Mouse (Mus musculus): Measurements from ENCODE around the gene Saa2. TPM values are rescaled to one million over a fixed set of nuclear protein-coding genes. Genes with fewer than 3 reads are reported as not detected.

The Saa2 gene
- total and polyA plus RNA-seq, 3 experiments = not detected

GRCm38 (mm10) chr7:46732458-46732857 is 19.1 kb upstream of the Saa2 start, which contains the start of gene Saa4:
TSS of gene Saa4 (minus strand) at chr7:46732603.
- in situ Hi-C loops (cut with MboI; ENCODE audit: low pct_ligation_motif_present, low pct_unique_long_range_greater_than_20kb, low sequenced_read_pairs) = no loop called here
- no peaks in the 10 kb centered on the region for H3K27me3 ChIP-seq (replicated peaks)
- peaks cover 7 to 14% of the 10 kb centered on the region in 2 experiments for H3K4me1 ChIP-seq (ENCODE audit: control insufficient read depth in 1 of 2, insufficient read depth in 2 of 2)
- H3K27ac ChIP-seq (ENCODE audit: insufficient read depth, low read depth) = no peak within 1 kb of the TSS
- DNase-seq (ENCODE audit: extremely low read depth) = no peak
- dilution Hi-C loops (cut with MboI; ENCODE audit: extremely low pct_ligation_motif_present, extremely low pct_unique_long_range_greater_than_20kb, low sequenced_read_pairs) = no loop called here
- no peak within 1 kb of the TSS for H3K9ac ChIP-seq (ENCODE audit: insufficient read depth, low read depth)
- H3K4me2 ChIP-seq (ENCODE audit: insufficient read depth, low read depth, poor library complexity, severe bottlenecking) = no peak within 1 kb of the TSS
- H3K79me2 ChIP-seq (replicated peaks; ENCODE audit: control insufficient read depth, extremely low read depth, insufficient read depth, poor library complexity, severe bottlenecking) = no peaks in the 10 kb centered on the region
- no peaks in the 10 kb centered on the region for H3K36me3 ChIP-seq (replicated peaks in 1 of 2; ENCODE audit: control insufficient read depth in 1 of 2, insufficient read depth in 1 of 2, low read length in 1 of 2)
- no peak within 1 kb of the TSS for H3K4me3 ChIP-seq (replicated peaks in 1 of 3; ENCODE audit: low read depth in 2 of 3, low read length in 2 of 3, poor library complexity in 1 of 3)
- H3K9me3 ChIP-seq (replicated peaks; ENCODE audit: low read length) = peaks cover 2% of the 10 kb centered on the region
- no peak for TF ChIP-seq USF1 (IDR thresholded peaks at IDR 0.05; ENCODE audit: low read depth, low read length)
- TF ChIP-seq BHLHE40 (IDR thresholded peaks at IDR 0.05; ENCODE audit: low read depth, low read length) = no peak
- TF ChIP-seq RAD21 (IDR thresholded peaks at IDR 0.05; ENCODE audit: low read depth, low read length) = no peak
- TF ChIP-seq NELFE (IDR thresholded peaks at IDR 0.05; ENCODE audit: low read depth, low read length) = no peak
- TF ChIP-seq CHD1 (IDR thresholded peaks at IDR 0.05; ENCODE audit: low read depth, low read length) = no peak
- no peak for TF ChIP-seq TCF12 (IDR thresholded peaks at IDR 0.05; ENCODE audit: low read depth, low read length)
- TF ChIP-seq SMC3 (IDR thresholded peaks at IDR 0.05; ENCODE audit: low read depth, low read length) = no peak
- TF ChIP-seq PAX5 (IDR thresholded peaks at IDR 0.05; ENCODE audit: low read length) = no peak
- no peak for TF ChIP-seq KAT2A (IDR thresholded peaks at IDR 0.05; ENCODE audit: insufficient replicate concordance, low read length)
- no peak for TF ChIP-seq E2F4 (IDR thresholded peaks at IDR 0.05; ENCODE audit: insufficient replicate concordance, low read depth, low read length)
- no peak for TF ChIP-seq IRF4 (IDR thresholded peaks at IDR 0.05; ENCODE audit: low read depth, low read length)
- TF ChIP-seq ZKSCAN1 (IDR thresholded peaks at IDR 0.05; ENCODE audit: borderline replicate concordance, low read depth, low read length) = no peak
- no peak for TF ChIP-seq TBP (conservative IDR thresholded peaks at IDR 0.05; ENCODE audit: low read depth, low read length)
- TF ChIP-seq UBTF (IDR thresholded peaks at IDR 0.05; ENCODE audit: low read depth, low read length) = no peak
- TF ChIP-seq MYC (IDR thresholded peaks at IDR 0.05; ENCODE audit: low read depth, low read length) = no peak
- no peak for TF ChIP-seq ELF1 (IDR thresholded peaks at IDR 0.05; ENCODE audit: low read depth, low read length)

- in situ Hi-C loops (cut with MboI; ENCODE audit: low pct_ligation_motif_present, low pct_unique_long_range_greater_than_20kb, low sequenced_read_pairs) (no loop called here), dilution Hi-C loops (cut with MboI; ENCODE audit: extremely low pct_ligation_motif_present, extremely low pct_unique_long_range_greater_than_20kb, low sequenced_read_pairs) (no loop called here)
- no peaks in the 10 kb centered on the region for H3K36me3 ChIP-seq (replicated peaks in 1 of 2; ENCODE audit: control insufficient read depth in 1 of 2, insufficient read depth in 1 of 2, low read length in 1 of 2)
- peaks cover 7 to 14% of the 10 kb centered on the region in 2 experiments for H3K4me1 ChIP-seq (ENCODE audit: control insufficient read depth in 1 of 2, insufficient read depth in 2 of 2)
- no peaks in the 10 kb centered on the region for H3K79me2 ChIP-seq (replicated peaks; ENCODE audit: control insufficient read depth, extremely low read depth, insufficient read depth, poor library complexity, severe bottlenecking)
- peaks cover 2% of the 10 kb centered on the region for H3K9me3 ChIP-seq (replicated peaks; ENCODE audit: low read length)
- H3K27me3 ChIP-seq (replicated peaks) = no peaks in the 10 kb centered on the region
- DNase-seq (ENCODE audit: extremely low read depth) = no peak
- no peak overlapping the region for H3K9ac ChIP-seq (ENCODE audit: insufficient read depth, low read depth)
- 0 out of 2 replicates have a peak overlapping the region, but pooled peaks have one; percentile 4 for H3K4me2 ChIP-seq (ENCODE audit: insufficient read depth, low read depth, poor library complexity, severe bottlenecking)
- TF ChIP-seq TBP (conservative IDR thresholded peaks at IDR 0.05; ENCODE audit: low read depth, low read length) = no peak
- TF ChIP-seq UBTF (IDR thresholded peaks at IDR 0.05; ENCODE audit: low read depth, low read length) = no peak
- TF ChIP-seq IRF4 (IDR thresholded peaks at IDR 0.05; ENCODE audit: low read depth, low read length) = no peak
- TF ChIP-seq SMC3 (IDR thresholded peaks at IDR 0.05; ENCODE audit: low read depth, low read length) = no peak
- no peak for TF ChIP-seq CHD1 (IDR thresholded peaks at IDR 0.05; ENCODE audit: low read depth, low read length)
- no peak for TF ChIP-seq ZNF384 (IDR thresholded peaks at IDR 0.05; ENCODE audit: low read depth, low read length)
- TF ChIP-seq CTCF (conservative IDR thresholded peaks at IDR 0.05 in 1 of 2, IDR thresholded peaks at IDR 0.05 in 1 of 2; ENCODE audit: low read depth in 2 of 2, low read length in 2 of 2) = no peak
- no peak for TF ChIP-seq USF2 (conservative IDR thresholded peaks at IDR 0.05; ENCODE audit: low read depth, low read length)
- TF ChIP-seq PAX5 (IDR thresholded peaks at IDR 0.05; ENCODE audit: low read length) = no peak
- H3K4me3 ChIP-seq (replicated peaks in 1 of 3; ENCODE audit: low read depth in 2 of 3, low read length in 2 of 3, poor library complexity in 1 of 3) = no peak overlapping the region
- no peak overlapping the region for H3K27ac ChIP-seq (ENCODE audit: insufficient read depth, low read depth)
Observed at GRCm38 (mm10) chr7:46734983-46735382, 16.6 kb upstream of the Saa2 start.

All from CH12.LX (cell line).